Mouse (Mus musculus) frontal cortex, postnatal 25 days (tissue): ENCODE measurements at regions not wholly inside any gene's neighbourhood (a gene's known extent, or its start where the extent isn't known, plus 50 kb on each side); places are given as distances from the start of the nearest gene placed in this dataset.

Experiments
- DNase-seq, 2 experiments: peaks; one replicate each; pipeline ENCODE4 v3.0.0; 2022; ENCODE audit warnings: low spot score in 2 of 2

- no peak for DNase-seq
These were observed 96.2 kb upstream of the 3110018I06Rik start for GRCm38 (mm10) chr12:107392050-107392795.

GRCm38 (mm10) chr12:107394467-107394866 lies 94.0 kb upstream of the 3110018I06Rik start:
- DNase-seq = no peak

- no peak for DNase-seq
These were observed 83.6 kb upstream of the 3110018I06Rik start for GRCm38 (mm10) chr12:107404821-107405220.

GRCm38 (mm10) chr12:107423923-107424322 lies 64.5 kb upstream of the 3110018I06Rik start:
- DNase-seq = no peak

GRCm38 (mm10) chr12:107438506-107438905 lies 49.9 kb upstream of the 3110018I06Rik start:
- no peak for DNase-seq
